Mouse (Mus musculus) monocyte, adult 5-6 weeks (primary cell): ENCODE data around the gene Lrrc56. TPM values are rescaled to one million over a fixed set of nuclear protein-coding genes. Genes with fewer than 3 reads are reported as not detected.
A peak's percentile ranks its signal among the peaks of the same experiment; 100 is the strongest.

Experiments used
- ATAC-seq: fragments of 153-309, 156-312 bp; replicated peaks from 2 replicates; pipeline ENCODE4 v1.8.0; 2017; ENCODE audit warnings: mild to moderate bottlenecking; ENCODE audit not compliant: low TSS enrichment, insufficient number of reproducible peaks, severe bottlenecking, poor library complexity, low FRiP score
- total RNA-seq: library from RNA; stranded (forward); fragments of 200-1000, 200-491, 200-594 nt; gene quantifications from 3 replicates; pipeline ENCODE4 v1.2.3, GENCODE M21; 2017

Lrrc56 gene
- total RNA-seq, 1 experiment from 2014 or later: 2.8 TPM

DNA sequence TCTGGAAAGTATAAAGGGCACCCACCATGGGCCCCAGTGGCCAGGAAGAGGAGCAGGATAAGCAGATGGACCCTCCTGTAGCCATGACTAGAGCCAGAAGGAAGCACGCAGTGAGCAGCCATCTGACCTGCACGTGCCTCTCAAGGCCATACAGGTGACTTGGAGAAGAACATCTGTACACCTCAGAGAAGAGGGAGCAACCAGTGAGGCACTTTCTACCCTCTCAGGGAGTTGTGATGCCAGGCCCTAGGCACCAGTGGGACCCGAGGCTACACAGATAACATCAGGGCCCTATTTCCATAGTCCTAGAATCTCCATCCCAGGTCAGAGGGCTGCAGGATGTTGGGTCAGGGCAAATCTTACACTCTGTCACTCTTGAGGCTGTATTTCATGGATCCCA lies 3.7 kb upstream of the Lrrc56 start:
- no peak for ATAC-seq

- ATAC-seq: no peak
Measured at GRCm38 (mm10) chr7:141191036-141191435, 2.9 kb upstream of the Lrrc56 start.

DNA sequence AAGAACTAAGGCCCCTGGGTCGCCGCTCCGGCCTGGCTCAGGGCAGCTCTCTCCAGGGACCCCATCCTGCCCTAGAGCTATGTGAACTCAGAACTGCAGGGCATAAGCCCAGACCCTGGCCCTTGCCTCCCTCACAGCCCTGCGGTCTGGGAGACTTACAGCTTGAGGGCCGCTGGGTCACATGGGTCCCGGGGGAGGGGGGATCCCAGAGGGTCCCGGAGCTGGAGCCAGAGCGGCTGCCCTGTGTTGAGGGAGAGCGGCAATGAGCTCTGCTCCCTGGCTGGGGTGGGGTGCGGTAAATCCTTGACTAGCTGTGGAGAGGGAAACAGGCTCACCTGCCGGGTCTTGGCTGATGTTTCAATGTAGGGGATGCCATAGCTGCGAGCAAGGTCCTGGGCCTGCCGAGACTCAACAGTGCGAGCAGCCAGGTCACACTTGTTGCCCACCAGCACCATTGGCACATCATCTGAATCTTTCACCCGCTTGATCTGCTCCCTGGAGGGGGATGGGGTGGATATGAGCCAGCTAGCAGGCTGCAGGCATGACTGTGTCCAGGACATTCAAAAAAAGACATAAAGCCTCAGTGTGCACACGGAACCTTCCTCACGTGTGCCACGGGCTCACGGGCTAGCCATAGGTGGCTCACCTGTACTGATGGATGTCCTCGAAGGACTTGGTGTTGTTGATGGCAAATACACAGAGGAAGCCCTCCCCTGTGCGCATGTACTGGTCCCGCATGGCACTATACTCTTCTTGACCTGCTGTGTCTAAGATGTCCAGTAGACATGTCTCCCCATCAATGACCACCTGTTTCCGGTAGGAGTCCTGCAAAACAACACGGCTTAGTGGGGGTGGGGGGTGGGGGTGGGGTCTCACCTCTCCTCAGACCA lies 1.9 kb upstream of the Lrrc56 start:
- no peak for ATAC-seq

DNA sequence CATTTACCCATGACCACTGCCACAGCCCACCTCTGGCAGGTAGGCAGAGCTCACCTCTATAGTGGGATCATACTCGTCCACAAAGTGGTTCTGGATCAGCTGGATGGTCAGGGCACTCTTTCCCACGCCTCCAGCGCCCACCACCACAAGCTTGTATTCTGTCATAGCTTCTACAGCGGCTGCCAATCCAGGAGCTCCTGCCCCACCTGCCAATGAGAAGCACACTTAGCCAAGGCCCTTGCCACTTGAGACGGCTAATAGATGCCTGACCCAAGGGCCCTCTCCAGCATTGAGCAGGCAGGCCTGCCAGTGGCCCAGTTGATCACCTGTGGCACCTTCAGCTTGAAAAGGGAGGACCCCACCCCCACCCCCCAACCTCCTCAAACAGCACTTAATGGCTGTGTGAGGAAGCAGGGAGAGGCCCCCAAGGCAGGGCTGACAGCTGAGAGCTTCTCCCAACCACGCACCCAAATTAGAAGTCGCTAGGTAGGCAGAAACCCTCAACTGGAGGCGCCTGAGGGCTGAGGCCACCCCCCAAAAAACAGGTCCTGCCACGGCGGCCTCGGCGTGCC lies 1.1 kb upstream of the Lrrc56 start:
- ATAC-seq: no peak

DNA sequence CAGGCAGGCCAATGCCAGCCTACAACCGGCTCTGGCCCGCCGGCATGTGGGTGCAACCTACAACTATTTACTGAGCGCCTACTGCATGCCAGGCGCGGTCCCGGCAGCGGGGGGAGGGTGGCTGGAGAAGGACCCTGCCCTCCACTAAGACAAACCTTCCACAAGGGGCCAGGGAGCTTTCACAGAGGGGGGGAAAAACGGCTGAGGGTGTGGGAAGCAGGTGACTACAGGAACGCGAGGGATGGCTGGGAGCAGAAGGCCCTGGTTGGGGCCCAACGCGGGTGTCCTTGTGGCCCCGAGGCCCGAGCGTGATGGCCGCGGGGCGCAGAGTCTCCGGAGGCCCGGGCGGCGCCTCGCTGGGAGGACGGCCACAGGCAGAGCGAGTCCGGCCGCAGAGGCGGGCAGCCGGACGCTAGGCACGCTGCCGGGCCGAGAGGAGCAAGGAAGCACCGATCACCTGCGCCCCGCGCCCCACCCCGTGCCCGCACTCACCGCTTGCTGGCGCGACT lies 555 bp upstream of the Lrrc56 start:
- ATAC-seq: no peak

GRCm38 (mm10) chr7:141194409-141194808 lies 452 bp downstream of the Lrrc56 start:
- no peak for ATAC-seq

GRCm38 (mm10) chr7:141194830-141195229 lies 873 bp downstream of the Lrrc56 start:
- peak; percentile 47 for ATAC-seq

GRCm38 (mm10) chr7:141195754-141196153 lies 1.8 kb downstream of the Lrrc56 start:
- ATAC-seq: no peak

- ATAC-seq: no peak
Measured at GRCm38 (mm10) chr7:141196619-141197282, 2.8 kb downstream of the Lrrc56 start.

- ATAC-seq: no peak
Measured at GRCm38 (mm10) chr7:141198121-141198520, 4.2 kb downstream of the Lrrc56 start.

DNA sequence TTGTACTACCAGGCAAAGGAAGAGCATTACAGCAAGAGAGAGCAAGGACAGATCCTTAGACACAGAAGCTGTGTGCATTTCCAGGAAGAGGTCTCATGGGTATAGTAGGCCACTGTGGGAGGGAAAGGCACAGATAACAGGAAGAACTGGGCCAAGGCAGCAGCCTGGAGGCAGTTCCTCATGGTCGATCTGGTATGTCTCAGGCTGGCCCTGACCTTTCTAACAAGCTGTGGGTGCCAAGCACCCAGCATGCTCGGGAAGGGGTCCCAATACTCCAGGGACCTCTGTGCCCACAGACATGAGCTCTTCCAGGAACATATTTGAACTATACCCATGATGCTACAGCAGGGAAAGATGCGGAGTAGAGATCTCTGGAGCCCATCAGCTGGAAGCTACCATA lies 10.6 kb downstream of the Lrrc56 start:
- no peak for ATAC-seq

- no peak for ATAC-seq
Measured at GRCm38 (mm10) chr7:141205504-141205903, 11.5 kb downstream of the Lrrc56 start.

DNA sequence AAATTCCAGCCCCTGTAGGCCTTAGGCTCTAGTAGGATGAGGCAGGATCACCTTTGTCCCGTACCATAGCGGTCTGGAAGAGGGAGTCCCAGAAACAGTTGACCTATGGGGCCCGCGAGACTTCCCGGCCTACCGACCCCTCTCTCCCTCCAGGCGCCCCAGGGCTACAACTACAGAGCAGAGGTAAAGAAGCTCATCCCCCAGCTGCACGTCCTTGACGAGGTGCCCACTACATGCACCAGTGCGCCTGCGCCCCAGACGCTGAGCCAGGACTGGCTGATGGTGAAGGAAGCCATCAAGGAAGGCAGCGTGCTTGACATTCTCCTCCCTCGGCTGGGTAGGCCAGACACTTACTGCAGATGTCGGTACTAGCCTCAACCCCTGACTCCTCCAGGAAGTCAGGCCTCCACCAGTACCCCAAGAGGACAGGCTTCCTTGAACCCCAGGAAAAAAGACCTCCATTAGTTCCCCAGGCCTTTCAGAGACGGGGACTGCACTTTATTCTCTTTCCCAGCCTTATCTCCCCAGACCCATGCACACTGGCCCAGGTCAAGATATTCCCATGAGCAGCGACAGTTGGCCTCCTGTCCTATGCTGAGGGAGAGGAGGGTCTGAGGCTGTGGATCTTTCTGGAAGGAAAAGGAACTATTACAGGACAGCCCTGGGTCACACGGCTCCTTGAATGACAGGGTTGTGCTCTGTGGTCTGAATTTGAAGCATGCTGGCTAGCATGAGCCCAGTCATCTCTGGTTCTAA lies 12.4 kb downstream of the Lrrc56 start:
- ATAC-seq: no peak

DNA sequence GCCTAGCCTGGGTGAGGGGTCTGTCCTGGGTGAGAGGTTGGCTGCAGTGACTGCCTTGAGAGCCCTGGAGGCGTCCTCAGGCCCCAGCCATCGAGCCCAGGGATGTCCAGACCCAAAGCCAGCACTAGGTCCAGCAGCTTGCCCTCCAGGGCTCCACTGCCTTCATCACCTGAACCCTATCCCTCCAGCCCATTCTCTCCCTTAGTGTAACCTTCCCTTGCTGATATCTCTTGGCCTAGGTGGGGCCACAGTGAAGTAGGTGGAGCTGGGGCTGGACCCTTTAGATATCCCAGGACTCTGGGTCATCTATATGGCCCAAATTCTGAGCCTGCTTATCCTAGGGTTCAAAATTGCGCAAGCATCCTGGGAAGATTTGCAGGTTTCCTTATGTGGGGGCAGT lies 15.6 kb downstream of the Lrrc56 start:
- no peak for ATAC-seq

- ATAC-seq: no peak
Measured at GRCm38 (mm10) chr7:141210137-141210536, 16.2 kb downstream of the Lrrc56 start.

DNA sequence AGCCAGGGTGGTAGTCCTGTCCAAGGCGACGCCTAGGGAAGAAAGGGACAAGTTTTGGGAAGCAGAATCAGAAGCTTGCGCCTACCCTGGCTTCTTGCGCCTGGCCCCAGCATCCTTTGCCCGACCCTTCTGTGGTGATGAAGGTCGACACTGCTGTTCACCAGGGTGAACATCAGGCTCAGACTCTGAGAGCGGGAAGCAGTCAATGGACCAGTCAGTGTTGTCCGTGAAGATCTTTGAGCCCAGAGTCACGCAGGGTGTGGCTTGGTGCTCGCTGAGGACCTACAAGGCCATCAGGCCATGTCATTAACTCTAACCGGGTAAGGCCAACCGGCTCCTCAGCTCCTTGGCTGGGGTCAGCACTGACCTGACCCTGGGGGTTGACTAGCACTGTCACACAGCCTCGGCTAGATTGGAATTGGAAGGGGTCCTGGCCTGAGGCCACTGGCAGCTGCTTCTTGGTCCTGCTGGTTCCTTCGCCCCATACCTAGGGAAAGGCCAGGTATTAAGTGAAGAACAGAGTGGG lies 16.7 kb downstream of the Lrrc56 start:
- no peak for ATAC-seq

- ATAC-seq: no peak
Measured at GRCm38 (mm10) chr7:141213133-141213532, 19.2 kb downstream of the Lrrc56 start.

- no peak for ATAC-seq
Measured at GRCm38 (mm10) chr7:141213605-141214235, 19.8 kb downstream of the Lrrc56 start, which contains the start of gene Lmntd2. TSS of gene Lmntd2 (minus strand) at chr7:141214080.
